Mouse (Mus musculus) erythroblast, adult 5-6 weeks (primary cell): ENCODE measurements around the gene Pigg. TPM values are rescaled to one million over a fixed set of nuclear protein-coding genes. Genes with fewer than 3 reads are reported as not detected.
"Not testable (repeated sequence)": the region's sequence is repeated elsewhere in the genome, so short reads cannot be mapped to it uniquely, and the experiment has no call there.

Experiments
- ATAC-seq: replicated peaks from 2 replicates; pipeline ENCODE4 v1.8.0; 2016; ENCODE audit warnings: moderate number of reproducible peaks, mild to moderate bottlenecking, moderate TSS enrichment, inconsistent platforms; ENCODE audit not compliant: poor library complexity, low FRiP score, severe bottlenecking
- total RNA-seq, 2 experiments: library from RNA; stranded (forward) in 1 of 2; stranded (reverse) in 1 of 2; fragments of 150-400 nt in 1 of 2; fragments of 200-764, 138-1000 nt in 1 of 2; gene quantifications; 2 replicates each; pipeline versions ENCODE4 v1.2.3 to v1.2.4; 2015 to 2017; ENCODE audit warnings: low replicate concordance in 2 of 2

Pigg gene
- total RNA-seq (2015; ENCODE audit: low replicate concordance): 0.19 and 2.3 TPM in 2 replicates
- 2.0 and 2.7 TPM in 2 replicates for total RNA-seq (2017; ENCODE audit: low replicate concordance)

- ATAC-seq: peak; percentile 99
Measured at GRCm38 (mm10) chr5:108312224-108313064, at the start of gene Pigg. Gene Pigg (plus strand): TSS chr5:108312609.

- peak; percentile 77 for ATAC-seq
Measured at GRCm38 (mm10) chr5:108262722-108263121, 49.7 kb upstream of the Pigg start.

DNA sequence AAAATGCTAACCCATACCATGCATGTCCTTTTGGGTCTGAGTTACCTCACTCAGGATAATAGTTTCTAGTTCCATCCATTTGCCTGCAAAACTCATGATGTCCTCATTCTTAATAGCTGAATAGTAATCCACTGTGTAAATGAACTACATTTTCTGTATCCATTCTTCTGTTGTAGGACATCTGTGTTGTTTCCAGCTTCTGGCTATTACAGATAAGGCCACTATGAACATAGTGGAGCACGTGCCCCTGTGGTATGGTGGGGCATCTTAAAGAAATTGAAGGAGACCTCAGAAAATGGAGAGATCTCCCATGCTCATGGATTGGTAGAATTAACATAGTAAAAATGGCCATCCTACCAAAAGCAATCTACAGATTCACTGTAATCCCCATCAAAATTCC lies 48.6 kb upstream of the Pigg start:
- not testable (repeated sequence) for ATAC-seq

DNA sequence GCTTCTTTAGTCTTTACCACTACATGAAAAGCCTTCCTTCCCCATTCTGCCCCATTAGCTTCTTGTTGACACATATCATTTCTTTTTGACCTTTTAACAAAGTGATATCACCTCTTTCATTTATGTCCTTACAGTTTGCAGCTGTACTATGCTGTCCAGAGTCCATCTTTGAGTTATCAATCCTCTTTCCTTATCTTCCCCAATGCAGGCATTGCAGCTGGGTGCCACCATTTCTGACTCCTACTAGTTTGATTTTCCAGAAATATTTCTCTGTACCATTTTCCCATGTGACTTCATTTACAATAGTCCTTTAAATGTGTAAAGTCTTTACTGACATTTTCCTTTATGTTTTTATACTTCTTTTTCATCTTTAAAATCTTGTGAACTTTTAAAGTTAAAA lies 45.4 kb upstream of the Pigg start:
- no peak for ATAC-seq

- peak; percentile 88 for ATAC-seq
Measured at GRCm38 (mm10) chr5:108268127-108269062, 44.0 kb upstream of the Pigg start, which contains the start of gene Dr1. Gene Dr1 (plus strand): TSS chr5:108268897.

- ATAC-seq: peak; percentile 42
Measured at GRCm38 (mm10) chr5:108269063-108269810, 43.2 kb upstream of the Pigg start.

DNA sequence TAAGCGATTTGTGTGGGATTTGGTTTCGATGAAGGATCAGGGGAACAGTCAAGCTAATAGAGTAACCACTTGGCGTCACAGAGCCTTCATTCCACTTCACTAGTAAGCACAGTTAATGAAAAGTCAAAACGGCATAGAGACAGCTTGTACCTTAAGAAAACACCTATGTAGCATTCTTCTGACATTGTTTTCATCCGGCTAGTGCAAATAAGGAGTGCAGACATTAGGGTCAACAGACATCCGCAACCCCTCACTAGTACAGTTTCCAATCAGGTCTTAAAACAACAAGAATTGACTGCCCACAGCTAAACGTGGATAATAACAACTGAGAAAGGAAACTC lies 42.6 kb upstream of the Pigg start:
- ATAC-seq: peak; percentile 17

DNA sequence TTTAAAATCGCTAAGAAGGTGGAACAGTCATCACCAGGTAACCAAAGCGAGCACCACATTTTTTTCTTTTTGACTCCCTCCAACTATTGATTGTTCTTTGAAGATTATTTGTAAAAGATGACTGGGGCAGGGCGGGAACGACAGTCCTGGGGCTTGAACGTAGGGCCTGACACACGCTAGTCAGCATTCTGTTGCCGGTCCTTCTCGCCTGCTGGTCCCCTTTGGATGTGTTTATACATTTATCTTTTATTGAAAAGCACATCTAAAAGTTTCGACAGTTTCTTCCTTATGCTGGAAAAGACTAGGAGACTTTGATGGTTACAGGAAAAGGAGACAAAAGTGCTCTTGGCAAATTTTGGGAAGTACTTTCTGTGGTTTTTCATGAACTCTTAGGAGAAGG lies 42.0 kb upstream of the Pigg start:
- ATAC-seq: peak; percentile 48; the same call in 1 of the 2 replicates

- not testable (repeated sequence) for ATAC-seq
Measured at GRCm38 (mm10) chr5:108271345-108271744, 41.1 kb upstream of the Pigg start.

- no peak for ATAC-seq
Measured at GRCm38 (mm10) chr5:108286957-108287356, 25.5 kb upstream of the Pigg start.

- no peak for ATAC-seq
Measured at GRCm38 (mm10) chr5:108301567-108301966, 10.8 kb upstream of the Pigg start.

- ATAC-seq: peak; percentile 53; the same call in 1 of the 2 replicates
Measured at GRCm38 (mm10) chr5:108313065-108313860, 854 bp downstream of the Pigg start.

GRCm38 (mm10) chr5:108331051-108331450 lies 18.6 kb downstream of the Pigg start:
- ATAC-seq: no peak

DNA sequence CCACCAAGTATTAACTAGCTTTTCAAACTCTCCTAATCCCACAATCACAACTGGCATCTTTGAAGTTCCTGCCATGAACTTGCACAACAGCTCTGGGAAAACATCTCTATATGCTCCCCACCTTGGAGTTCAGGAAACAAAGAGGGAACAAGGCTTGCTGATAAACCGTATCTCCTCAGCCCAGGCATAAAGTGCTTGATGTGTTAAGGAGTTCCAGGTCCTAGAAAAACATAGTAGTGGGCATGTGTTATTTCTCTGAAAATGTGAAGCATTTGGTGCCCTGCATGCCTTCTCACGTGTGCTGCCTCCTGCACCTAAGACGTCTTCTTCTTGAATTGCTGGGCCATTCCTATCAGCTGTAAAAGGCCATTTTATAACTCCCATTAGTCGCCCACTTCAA lies 25.0 kb downstream of the Pigg start:
- no peak; the same call in 1 of the 2 replicates for ATAC-seq

- no peak for ATAC-seq
Measured at GRCm38 (mm10) chr5:108338049-108338448, 25.6 kb downstream of the Pigg start.

DNA sequence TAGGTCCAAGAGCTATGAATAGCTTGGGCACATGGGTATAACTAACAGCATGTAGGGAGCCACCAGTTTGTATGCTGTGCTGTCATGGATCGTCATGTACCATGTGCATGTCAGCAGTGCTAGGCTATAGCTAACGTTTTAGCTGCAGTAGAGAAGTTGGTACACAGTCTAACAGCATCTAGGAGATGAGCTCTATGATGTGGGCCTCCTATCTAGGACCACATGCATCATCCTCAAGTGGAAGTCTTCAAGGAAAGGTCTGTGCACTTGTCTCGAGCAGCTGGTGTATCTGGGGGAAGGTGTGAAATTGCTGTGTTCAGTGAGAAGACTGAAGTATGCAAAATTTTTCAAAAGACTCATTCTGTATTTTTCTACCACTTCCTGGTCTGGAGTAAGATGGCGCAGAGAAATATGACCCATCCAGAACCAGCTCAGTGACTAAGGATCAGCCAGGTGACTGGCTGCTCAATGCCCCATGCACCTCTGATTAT lies 31.3 kb downstream of the Pigg start:
- ATAC-seq: no peak

DNA sequence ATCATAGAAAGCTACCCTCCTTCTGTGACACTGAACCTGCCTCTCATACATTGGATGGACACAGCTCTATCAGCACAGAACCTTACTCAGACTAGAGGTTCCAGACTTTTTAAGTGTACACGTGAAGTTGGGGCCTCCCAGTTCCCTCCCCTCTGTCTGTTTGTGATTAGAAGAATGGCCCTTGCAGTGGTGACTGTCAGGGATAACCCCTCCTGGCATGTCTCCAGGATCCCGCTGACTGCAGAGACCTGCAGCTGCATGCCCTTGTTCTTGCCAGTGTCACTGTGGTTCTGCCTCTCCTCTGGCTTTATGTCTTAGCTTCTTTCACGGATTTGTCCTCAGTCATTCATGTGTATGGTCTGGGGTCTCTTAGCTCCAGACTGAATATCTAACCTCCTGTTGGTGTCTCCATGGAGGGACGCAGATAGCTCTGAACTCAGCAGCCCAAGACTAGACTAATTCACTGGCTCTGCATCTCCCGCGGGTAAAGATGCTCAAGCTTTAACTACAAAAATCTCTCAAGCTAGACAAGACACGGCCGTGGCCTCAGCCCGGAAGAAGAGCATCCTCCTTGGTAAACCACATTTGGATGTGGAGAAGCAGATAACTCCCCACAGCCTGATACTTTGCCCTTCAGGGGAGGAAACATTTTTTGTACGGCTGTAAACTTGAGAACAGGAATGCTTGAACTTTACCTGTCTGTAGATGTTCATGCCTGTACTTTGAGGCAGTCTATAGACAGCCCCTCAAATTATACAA lies 33.1 kb downstream of the Pigg start:
- ATAC-seq: peak; percentile 25; the same call in 1 of the 2 replicates

GRCm38 (mm10) chr5:108347843-108348242 lies 35.4 kb downstream of the Pigg start:
- no peak for ATAC-seq
